Comparison of ENCODE assay signal across 8 mouse cellular contexts in genomic region chr8:93917859-93918421, GRCm38 (mm10).
DNase-seq lines count a peak whose midpoint lies in the region; ATAC-seq lines count a peak whose summit lies in the region.

No protein-coding gene starts in this region.

- WGBS in large intestine, adult 2 months, result 37% methylated on average over 13 of the region's 13 CpGs

- ATAC-seq in frontal cortex, adult (ENCODE audit: low TSS enrichment), result peak; percentile 43

- DNase-seq in gastrocnemius, postnatal 14 days, result peak; percentile 42
- DNase-seq in gastrocnemius, postnatal 36 days, result no peak
- DNase-seq in cerebellum, adult 9-11 months, result peak; percentile 98
- DNase-seq in large intestine, adult 2 months (ENCODE audit: low read depth, low spot score), result peak; percentile 56
- peak; percentile 36 for DNase-seq in lung, postnatal 10 days
- DNase-seq in right cerebral cortex, postnatal 14 days, result peak; percentile 80
- DNase-seq in thymus, postnatal 4 days, result no peak

- intact Hi-C loops in gastrocnemius, postnatal 14 days (cut with DNase I; ENCODE audit: low total_unique reads), result no loop called here
- intact Hi-C loops in gastrocnemius, postnatal 36 days (cut with DNase I), result no loop called here

Comparison
In these comparisons a context has a peak if more than half of its experiments do, and no peak if none do; other contexts are left out.
1. DNase-seq: peak in gastrocnemius, postnatal 14 days (single experiment), cerebellum, adult 9-11 months (single experiment), large intestine, adult 2 months (single experiment), lung, postnatal 10 days (single experiment) and right cerebral cortex, postnatal 14 days (single experiment); none in gastrocnemius, postnatal 36 days (0 of 2) and thymus, postnatal 4 days (single experiment).